ENCODE assay signal across 19 mouse cellular contexts in the genomic region with DNA sequence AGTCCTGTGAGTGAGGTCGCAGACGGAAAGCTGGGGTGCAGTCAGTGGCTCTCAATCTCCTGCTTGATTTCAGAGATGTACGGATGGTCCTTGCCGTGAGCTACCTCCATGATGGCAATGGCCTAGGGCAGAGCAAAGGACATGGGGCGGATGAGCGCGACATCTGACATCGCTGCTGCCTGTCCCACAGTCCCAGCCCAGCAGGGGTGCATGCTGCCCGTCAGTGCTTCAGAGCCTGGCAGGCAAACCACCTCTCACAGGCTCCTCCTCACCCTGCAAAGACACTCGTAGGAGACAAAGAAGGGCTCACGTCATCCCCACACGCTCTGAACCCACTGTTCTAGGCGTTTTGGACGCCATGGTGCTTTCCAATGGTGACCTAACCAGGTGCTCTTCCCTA. TPM values are rescaled to one million over a fixed set of nuclear protein-coding genes. Genes with fewer than 3 reads are reported as not detected.
DNase-seq lines count a peak whose midpoint lies in the region; ATAC-seq and TF ChIP-seq lines count a peak whose summit lies in the region.
"Had no signal": no experiment of that assay in that cellular context is flagged by ENCODE, and none has a peak within 500 bp of the region (broad histone marks: within the 10 kb centered on the region; RNA-seq: fewer than 3 reads in every experiment).

No protein-coding gene starts in this region.

- no peaks in the 10 kb centered on the region for H3K27me3 ChIP-seq in intestine, embryonic 16.5 days (replicated peaks; ENCODE audit: control insufficient read depth, insufficient read depth, low read length)
- H3K27me3 ChIP-seq in intestine, postnatal 0 days (replicated peaks; ENCODE audit: control insufficient read depth, insufficient read depth, low read length): no peaks in the 10 kb centered on the region
- H3K27me3 ChIP-seq in testis, adult 2 months (ENCODE audit: control insufficient read depth, insufficient read depth, low read length): no peaks in the 10 kb centered on the region
- H3K27me3 ChIP-seq: Patski had no signal

- DNase-seq in adrenal gland, postnatal 14 days: peak; percentile 31
- no peak for DNase-seq in adrenal gland, adult 8-10 months
- no peak for DNase-seq in gastrocnemius, adult 2 months
- DNase-seq in gastrocnemius, postnatal 10 days: no peak
- DNase-seq in testis, postnatal 10 days (ENCODE audit: low spot score): no peak
- DNase-seq: heart, adult 2 months; layer of hippocampus, postnatal 36 days; liver; midbrain, embryonic 14.5 days; right cerebral cortex, postnatal 14 days; spleen, adult 18-20 months; thymus, adult 2 months had no signal

- no peak for TF ChIP-seq POLR2A in testis, adult 2 months (IDR thresholded peaks at IDR 0.05; ENCODE audit: control insufficient read depth, low read depth, low read length)

- no peak for ATAC-seq in intestine, embryonic 16.5 days
- no peak for ATAC-seq in intestine, postnatal 0 days
- ATAC-seq: CD4-positive, CD25-positive, alpha-beta regulatory T cell, adult 4 months had no signal

- H3K4me1 ChIP-seq in intestine, embryonic 16.5 days (ENCODE audit: control insufficient read depth, insufficient read depth, low read length): no peaks in the 10 kb centered on the region
- H3K4me1 ChIP-seq in intestine, postnatal 0 days (replicated peaks; ENCODE audit: control insufficient read depth, insufficient read depth, low read length): no peaks in the 10 kb centered on the region
- H3K4me1 ChIP-seq in testis, adult 2 months (ENCODE audit: control insufficient read depth, insufficient read depth, low read length): no peaks in the 10 kb centered on the region; the same call in 1 of the 2 replicates

- H3K27ac ChIP-seq in gastrocnemius, adult 2 months: peak overlapping the region; percentile 54
- H3K27ac ChIP-seq in intestine, embryonic 16.5 days (ENCODE audit: low read length): 0 out of 2 replicates have a peak overlapping the region, but pooled peaks have one; percentile 17
- H3K27ac ChIP-seq in intestine, postnatal 0 days (ENCODE audit: low read depth, low read length): no peak overlapping the region
- no peak overlapping the region for H3K27ac ChIP-seq in testis, adult 2 months (ENCODE audit: control insufficient read depth, insufficient read depth, low read depth, low read length)
- H3K27ac ChIP-seq: forebrain, embryonic 12.5 days had no signal

- no peak for TF ChIP-seq CTCF in gastrocnemius, adult 2 months (IDR thresholded peaks at IDR 0.05)
- TF ChIP-seq CTCF in intestine, postnatal 0 days (IDR thresholded peaks at IDR 0.05; ENCODE audit: low read depth): no peak
- TF ChIP-seq CTCF in testis, adult 2 months (IDR thresholded peaks at IDR 0.05; ENCODE audit: control insufficient read depth, insufficient read depth, insufficient replicate concordance, low read depth, low read length): no peak

- H3K36me3 ChIP-seq in intestine, embryonic 16.5 days (ENCODE audit: control insufficient read depth, insufficient read depth, low read length): no peaks in the 10 kb centered on the region
- peaks cover 8% of the 10 kb centered on the region; the same call in 1 of the 2 replicates for H3K36me3 ChIP-seq in intestine, postnatal 0 days (ENCODE audit: control insufficient read depth, insufficient read depth)
- H3K36me3 ChIP-seq in testis, adult 2 months (ENCODE audit: control insufficient read depth, insufficient read depth, low read length): no peaks in the 10 kb centered on the region
- H3K36me3 ChIP-seq: forebrain, embryonic 12.5 days had no signal

- no peak overlapping the region for H3K9ac ChIP-seq in intestine, embryonic 16.5 days (ENCODE audit: low read depth, low read length)
- no peak overlapping the region for H3K9ac ChIP-seq in intestine, postnatal 0 days (ENCODE audit: low read depth, low read length)
- H3K9ac ChIP-seq: forebrain, embryonic 12.5 days had no signal

- H3K4me3 ChIP-seq in gastrocnemius, adult 2 months: no peak overlapping the region
- no peak overlapping the region for H3K4me3 ChIP-seq in intestine, embryonic 16.5 days (ENCODE audit: low read length)
- no peak overlapping the region for H3K4me3 ChIP-seq in intestine, postnatal 0 days (ENCODE audit: low read depth, low read length)
- peak overlapping the region; percentile 75 for H3K4me3 ChIP-seq in testis, adult 2 months (ENCODE audit: control insufficient read depth, low read depth, low read length)
- H3K4me3 ChIP-seq: forebrain, embryonic 12.5 days; heart, adult 2 months; layer of hippocampus, adult 2 months had no signal

- WGBS in intestine, embryonic 16.5 days: 81% methylated on average over 14 of the region's 14 CpGs
- 84% methylated on average over 14 of the region's 14 CpGs for WGBS in intestine, postnatal 0 days

- no peaks in the 10 kb centered on the region for H3K9me3 ChIP-seq in intestine, embryonic 16.5 days (ENCODE audit: control insufficient read depth, low read length)
- H3K9me3 ChIP-seq in intestine, postnatal 0 days (ENCODE audit: control insufficient read depth): no peaks in the 10 kb centered on the region
- H3K9me3 ChIP-seq: forebrain, embryonic 12.5 days had no signal

- H3K4me2 ChIP-seq in intestine, embryonic 16.5 days (ENCODE audit: low read depth, low read length): no peak overlapping the region
- H3K4me2 ChIP-seq in intestine, postnatal 0 days (replicated peaks; ENCODE audit: low read depth): no peak overlapping the region
- H3K4me2 ChIP-seq: forebrain, embryonic 12.5 days had no signal

- intact Hi-C loops in gastrocnemius, adult 2 months (cut with DNase I): no loop called here

RNA-seq across cellular contexts. Expression of gene Smyd2, which starts 41.4 kb away (rescaled TPM):
- total RNA-seq in adrenal gland, postnatal 14 days (2021): 64.7 and 76.2 TPM in 2 replicates
- 10 to 100 TPM; 82.4 to 88.4 (median 85.1) TPM for total RNA-seq in adrenal gland, adult 8-10 months (2022)
- total RNA-seq in gastrocnemius, adult 2 months (2021): 100 to 1,000 TPM; 200 to 329 TPM
- total RNA-seq in gastrocnemius, postnatal 10 days (2021): 100 to 1,000 TPM; 165 to 188 TPM
- 97.4 and 106 TPM in 2 replicates for polyA plus RNA-seq in intestine, embryonic 16.5 days (2015; fragmentation: Nextera tagmentation; extraction: Ambion mirVana)
- 47.1 and 48.1 TPM in 2 replicates for polyA plus RNA-seq in intestine, postnatal 0 days (2015; fragmentation: Nextera tagmentation; extraction: Ambion mirVana)
- polyA plus RNA-seq in testis, adult 2 months (2012; rRNA removed): 22.1 and 23.4 TPM in 2 replicates

Comparison
In these comparisons a context has a peak if more than half of its experiments do, and no peak if none do; other contexts are left out.
1. H3K27ac ChIP-seq: peak in gastrocnemius, adult 2 months (single experiment) and intestine, embryonic 16.5 days (single experiment); none in intestine, postnatal 0 days (single experiment) and testis, adult 2 months (single experiment).